Mouse (Mus musculus) adrenal gland, postnatal 10 days (tissue): ENCODE results near the gene Arhgap30. TPM values are rescaled to one million over a fixed set of nuclear protein-coding genes. Genes with fewer than 3 reads are reported as not detected.

Source experiments
- DNase-seq: peaks from one replicate; pipeline ENCODE4 v3.0.0; 2021; ENCODE audit warnings: mixed read lengths
- total RNA-seq, 2 experiments: library from RNA; stranded (reverse); gene quantifications; 2 replicates each; pipeline ENCODE4 v1.2.3; 2021

Arhgap30 gene
- total RNA-seq, 2 experiments from 2014 or later, result 5.1 to 6.1 TPM

DNA sequence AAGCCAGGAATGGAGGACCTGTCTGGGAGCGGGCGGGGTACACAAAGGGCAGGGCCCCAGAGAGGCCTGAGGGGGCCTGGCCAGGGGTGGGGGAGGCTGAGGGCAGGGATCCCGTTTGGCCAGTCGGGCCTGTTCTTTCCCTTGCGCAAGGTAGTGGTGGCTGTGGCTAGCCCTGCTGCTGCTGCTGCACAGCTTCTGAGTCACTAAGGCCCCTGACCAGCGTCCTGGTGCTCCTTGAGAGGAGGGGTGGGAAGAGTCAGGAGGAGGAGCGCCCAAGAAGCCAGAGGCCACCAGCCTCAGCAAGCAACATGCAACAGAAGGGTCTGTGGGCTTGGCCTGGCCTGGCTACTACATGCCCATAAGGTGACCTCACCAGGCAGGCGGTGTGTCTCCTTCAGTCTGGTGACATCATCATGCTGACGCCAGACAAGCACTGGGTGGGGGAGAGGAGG is 13.1 kb upstream of the Arhgap30 start:
- no peak for DNase-seq

DNA sequence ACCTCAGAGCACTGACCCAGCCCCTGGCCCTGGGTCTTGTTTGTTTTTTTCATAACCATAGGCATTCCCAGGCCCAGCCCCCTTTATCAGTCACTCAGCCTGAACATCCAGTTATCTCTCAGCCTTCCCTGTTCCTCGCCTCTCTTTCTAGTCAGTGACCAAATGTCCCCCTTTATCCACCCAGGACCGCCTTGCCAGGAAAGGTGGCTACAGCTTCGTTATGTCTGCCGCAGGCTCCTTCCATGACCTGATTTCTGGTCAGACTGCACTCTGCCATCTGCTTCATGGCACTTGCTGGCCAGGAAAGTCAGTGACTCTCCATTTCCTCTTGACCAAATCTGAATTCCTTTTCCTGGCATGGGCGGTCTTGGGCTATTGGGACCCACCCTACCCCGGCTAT is 10.5 kb upstream of the Arhgap30 start:
- no peak for DNase-seq

DNA sequence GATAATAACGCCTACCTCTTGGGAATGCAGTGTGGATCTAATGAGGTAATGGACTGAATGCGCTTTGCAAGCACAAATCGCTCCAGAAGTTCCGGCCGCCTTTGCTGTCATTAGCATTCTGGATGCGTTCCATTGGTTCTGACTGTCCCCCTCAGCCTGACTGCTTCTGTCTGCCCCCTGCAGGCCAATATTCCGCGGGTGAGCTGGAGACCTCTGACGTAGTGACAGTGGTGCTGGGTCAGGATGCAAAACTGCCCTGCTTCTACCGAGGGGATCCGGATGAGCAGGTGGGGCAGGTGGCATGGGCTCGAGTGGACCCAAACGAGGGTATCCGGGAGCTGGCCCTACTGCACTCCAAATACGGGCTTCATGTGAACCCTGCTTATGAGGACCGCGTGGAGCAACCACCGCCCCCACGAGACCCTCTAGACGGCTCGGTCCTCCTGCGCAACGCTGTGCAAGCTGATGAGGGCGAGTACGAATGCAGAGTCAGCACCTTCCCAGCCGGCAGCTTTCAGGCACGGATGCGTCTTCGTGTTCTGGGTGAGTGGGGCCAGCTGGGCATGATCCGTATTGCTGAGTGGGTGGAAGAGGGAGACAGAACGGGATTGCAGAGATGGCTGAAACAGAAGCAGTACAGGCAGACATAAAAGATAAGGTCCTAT is 8.7 kb upstream of the Arhgap30 start:
- peak; percentile 84 for DNase-seq

GRCm38 (mm10) chr1:171382096-171382620 is 6.6 kb upstream of the Arhgap30 start:
- DNase-seq, result no peak

- no peak for DNase-seq
Observed at GRCm38 (mm10) chr1:171384361-171384760, 4.4 kb upstream of the Arhgap30 start.

GRCm38 (mm10) chr1:171385171-171385570 is 3.6 kb upstream of the Arhgap30 start:
- DNase-seq, result no peak

DNA sequence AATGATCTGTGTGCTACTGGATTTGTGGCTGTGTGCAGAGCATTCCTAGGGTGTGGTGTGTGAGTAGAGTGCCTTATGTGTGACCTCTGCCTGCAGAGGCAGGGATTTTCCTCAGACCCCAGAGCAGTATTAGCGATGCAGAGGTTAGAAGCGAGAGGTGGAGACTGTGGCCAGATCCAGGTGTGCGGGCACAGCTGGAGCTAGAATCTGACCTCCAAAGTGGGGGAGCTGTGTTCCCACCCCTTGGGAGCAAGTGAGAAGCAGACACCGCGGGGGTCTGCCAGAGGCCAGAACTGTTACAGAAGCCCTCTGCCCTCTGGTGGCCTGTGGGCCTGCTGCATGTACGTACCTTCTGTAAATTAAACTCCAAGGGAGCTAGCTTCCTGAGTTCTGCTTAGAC is 1.7 kb upstream of the Arhgap30 start:
- DNase-seq, result no peak

- no peak for DNase-seq
Observed at GRCm38 (mm10) chr1:171390101-171390500, 1.3 kb downstream of the Arhgap30 start.

DNA sequence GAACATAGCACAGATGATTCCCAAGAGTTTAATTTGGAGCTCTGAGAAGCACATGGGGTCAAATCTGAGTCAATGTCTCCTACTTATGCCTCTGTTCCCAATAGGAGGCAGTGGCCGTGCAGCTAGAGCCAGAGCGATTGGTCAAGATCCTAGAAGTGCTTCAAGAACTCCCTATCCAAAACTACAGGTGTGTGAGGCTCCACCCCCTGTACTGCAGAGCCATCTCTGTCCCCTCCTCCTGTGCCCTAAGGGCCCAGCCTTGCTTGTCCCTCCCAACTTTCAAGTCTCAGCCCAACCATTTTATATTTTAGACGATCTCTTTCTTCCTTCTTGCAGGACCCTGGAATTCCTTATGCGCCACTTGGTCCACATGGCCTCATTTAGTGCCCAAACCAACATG is 13.1 kb downstream of the Arhgap30 start:
- no peak for DNase-seq

DNA sequence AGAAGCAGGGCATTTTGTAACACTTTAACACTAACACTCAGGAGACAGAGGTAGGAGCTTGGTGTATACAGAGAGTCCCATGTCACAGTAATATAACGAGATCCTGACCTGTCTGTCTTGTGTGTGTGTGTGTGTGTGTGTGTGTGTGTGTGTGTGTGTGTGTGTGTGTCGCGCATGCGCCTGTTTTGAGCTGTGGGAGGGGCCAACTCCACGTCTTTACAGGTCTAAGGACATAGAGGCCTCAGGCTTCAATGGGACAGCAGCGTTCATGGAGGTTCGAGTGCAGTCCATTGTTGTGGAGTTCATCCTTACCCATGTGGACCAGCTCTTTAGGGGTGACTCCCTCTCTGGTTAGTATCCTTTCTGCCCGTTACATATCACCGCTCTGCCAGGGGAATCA is 14.2 kb downstream of the Arhgap30 start:
- DNase-seq, result no peak

GRCm38 (mm10) chr1:171407263-171407662 is 18.5 kb downstream of the Arhgap30 start:
- no peak for DNase-seq

- no peak for DNase-seq
Observed at GRCm38 (mm10) chr1:171410231-171410630, 21.5 kb downstream of the Arhgap30 start.

- peak; percentile 96 for DNase-seq
Observed at GRCm38 (mm10) chr1:171410947-171411484, 22.3 kb downstream of the Arhgap30 start, which contains the start of gene Usf1. TSS of gene Usf1 (plus strand) at chr1:171411313.

DNA sequence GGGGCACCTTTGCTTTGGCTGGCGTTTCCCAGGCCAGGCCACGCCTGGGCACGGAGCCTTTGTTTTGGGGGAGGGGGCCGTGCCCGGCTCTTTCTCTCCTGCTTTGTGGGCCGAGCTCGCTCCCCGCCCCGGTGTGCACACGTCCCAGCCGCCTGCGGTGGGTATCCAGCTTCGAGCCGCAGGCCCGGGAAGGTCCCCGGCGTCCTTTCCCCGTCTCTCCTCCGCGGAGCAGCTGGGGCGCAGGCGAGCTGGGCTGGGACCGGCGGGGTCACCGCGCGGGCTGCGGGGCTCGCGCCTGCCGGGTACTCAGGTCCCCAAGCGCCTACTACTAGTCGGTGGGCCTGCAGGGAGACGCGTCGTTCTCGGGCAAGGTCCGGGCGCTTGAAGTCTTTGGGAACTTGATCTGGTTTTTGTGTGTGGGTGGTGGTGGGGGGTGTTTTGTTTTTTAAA is 22.8 kb downstream of the Arhgap30 start:
- DNase-seq, result no peak

DNA sequence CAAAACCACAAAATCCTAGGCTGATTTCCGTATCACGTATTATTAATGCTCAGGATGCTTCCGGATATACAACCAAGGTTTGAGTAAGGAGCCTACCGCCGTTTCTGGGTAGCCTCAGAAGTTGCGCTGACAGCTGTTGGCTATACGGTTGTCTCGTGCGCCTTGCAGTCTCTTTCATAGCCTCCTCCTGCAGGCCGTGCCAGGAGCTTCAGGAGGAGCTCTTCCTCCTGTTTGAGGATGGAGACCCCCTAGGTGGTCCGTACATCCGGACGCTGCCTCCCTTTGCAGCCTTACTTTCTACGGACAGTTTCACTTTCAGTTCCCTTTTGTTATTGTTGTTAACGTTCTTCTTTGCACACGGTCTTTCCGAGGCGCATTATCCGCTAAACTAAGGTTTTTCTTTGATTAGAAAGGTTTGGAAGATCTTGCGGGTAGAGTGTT is 23.3 kb downstream of the Arhgap30 start:
- peak; percentile 48 for DNase-seq

DNA sequence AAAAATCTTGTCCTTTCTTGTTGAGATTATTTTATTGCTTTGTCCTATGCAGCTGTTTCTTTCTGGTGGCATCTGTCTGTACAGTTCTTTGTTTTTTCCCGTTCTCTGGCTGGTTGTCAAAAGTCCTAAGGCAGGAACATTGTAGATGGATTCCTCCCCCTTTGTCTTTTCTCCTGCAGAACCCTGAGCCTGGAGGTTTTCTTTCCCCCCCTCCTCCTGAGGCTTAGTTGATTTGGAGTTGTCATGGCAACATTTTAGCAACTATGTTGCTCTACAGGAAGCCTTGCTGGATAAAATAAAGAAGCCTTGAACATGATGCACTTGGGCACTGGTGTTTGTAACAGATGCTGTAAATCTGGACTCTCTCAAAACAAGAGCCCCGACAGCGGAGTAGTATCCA is 23.7 kb downstream of the Arhgap30 start:
- peak; percentile 24 for DNase-seq

DNA sequence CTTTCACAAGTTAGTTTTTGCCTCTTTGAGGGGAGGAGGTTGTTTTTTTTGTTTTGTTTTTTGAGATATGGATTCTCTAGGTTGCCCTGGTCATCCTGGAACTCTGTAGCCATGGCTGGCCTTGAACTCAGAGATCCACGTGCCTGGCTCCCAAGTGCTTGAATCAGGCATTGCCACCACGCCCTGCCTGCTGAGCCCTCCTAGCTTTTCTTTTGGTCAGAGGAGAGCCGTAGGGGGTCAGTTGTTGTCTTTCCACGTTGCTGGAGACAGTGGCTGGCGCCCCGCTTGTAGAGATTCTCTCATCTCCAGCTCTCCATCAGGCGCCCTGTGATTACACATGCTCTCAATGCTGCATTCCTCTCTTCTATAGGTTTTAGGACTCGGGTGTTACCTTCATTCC is 24.9 kb downstream of the Arhgap30 start:
- no peak for DNase-seq

DNA sequence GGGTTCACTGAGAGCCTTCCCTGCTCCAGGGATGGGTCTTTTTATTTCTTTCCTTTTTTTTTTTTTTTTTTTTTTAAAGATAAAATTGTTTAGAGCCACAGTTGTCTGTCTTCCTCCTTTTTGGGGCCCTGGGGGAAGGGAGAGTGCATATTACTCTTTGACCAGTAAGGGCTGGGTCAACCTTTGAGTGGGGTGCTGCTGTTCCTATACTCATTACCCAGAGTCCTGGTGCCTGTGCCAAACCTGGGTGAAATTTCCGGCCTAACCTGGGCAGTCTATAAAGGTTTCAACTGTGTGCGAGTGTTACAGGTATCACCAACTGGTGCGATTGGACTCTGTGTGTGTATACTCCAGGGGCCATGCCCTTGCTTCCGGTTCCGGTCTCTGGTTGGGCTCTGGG is 29.9 kb downstream of the Arhgap30 start, which contains the start of gene Tstd1:
Tstd1 (plus strand) TSS at position 213 of the 400 bp plus-strand sequence.
- no peak for DNase-seq

DNA sequence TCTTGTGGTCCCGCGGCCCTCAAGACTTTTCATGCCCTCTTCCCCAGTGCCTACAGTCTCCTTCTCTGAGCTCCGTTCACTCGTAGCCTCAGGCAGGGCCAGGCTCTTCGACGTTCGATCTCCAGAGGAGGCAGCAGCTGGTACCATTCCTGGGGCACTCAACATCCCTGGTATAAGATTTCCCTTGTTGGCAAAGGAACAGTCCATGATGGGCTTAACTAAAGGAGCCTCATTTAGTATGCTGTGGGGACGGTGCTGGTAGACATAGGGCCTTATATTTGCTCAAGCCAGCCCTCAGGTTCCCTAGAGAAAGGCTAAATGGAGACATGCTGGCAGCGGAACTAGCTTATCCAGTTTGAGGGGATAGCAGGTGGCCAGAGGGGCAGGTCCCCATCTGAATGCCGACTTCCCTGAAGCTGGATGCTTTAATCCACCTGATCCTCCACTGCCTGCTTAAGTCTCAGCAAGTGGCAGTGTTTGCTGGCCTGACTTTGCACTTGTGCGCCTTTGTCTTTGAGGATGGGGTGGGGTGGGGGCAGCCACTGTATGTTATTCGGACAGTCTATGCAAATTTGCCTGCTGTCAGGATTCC is 30.6 kb downstream of the Arhgap30 start:
- DNase-seq, result no peak

DNA sequence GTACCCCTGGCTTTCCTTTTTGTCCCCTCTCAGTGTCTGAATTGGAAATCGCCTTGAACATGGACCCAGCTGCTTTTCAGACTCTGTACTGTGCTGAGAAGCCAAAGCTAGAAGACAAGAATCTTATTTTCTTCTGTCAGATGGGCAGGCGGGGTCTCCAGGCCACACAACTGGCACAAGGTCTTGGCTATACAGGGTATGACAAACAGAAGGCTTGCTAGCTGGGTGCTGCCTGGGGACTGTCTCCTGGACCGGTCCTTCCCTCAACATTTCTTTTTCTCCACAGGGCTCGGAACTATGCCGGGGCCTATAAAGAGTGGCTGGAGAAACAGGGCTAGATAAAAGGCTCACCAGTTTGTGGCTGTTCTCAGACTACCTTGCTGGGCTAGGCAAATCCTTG is 31.2 kb downstream of the Arhgap30 start:
- DNase-seq, result no peak

GRCm38 (mm10) chr1:171422504-171423095 is 33.8 kb downstream of the Arhgap30 start:
- DNase-seq, result no peak

- DNase-seq, result no peak
Observed at GRCm38 (mm10) chr1:171424638-171425037, 35.9 kb downstream of the Arhgap30 start.

- DNase-seq, result peak; percentile 81
Observed at GRCm38 (mm10) chr1:171425126-171425525, 36.4 kb downstream of the Arhgap30 start.
